Mouse (Mus musculus) limb, embryonic 11.5 days (tissue): ENCODE measurements around the gene Aqp9. TPM values are rescaled to one million over a fixed set of nuclear protein-coding genes. Genes with fewer than 3 reads are reported as not detected.

Source experiments
- ATAC-seq: fragments of 200-750 bp; cut with Nextera tagmentation; 2 replicates; pipeline ENCODE4 v1.8.0; 2017; ENCODE audit warnings: low read depth; ENCODE audit not compliant: insufficient number of reproducible peaks, low FRiP score, low TSS enrichment
- DNase-seq: peaks from one replicate; pipeline ENCODE4 v3.0.0-alpha.2; 2015; ENCODE audit warnings: low spot score
- H3K27ac ChIP-seq: fragments of 300-500 bp; sonication (generic); replicated peaks from 2 replicates; pipeline ENCODE4 v1.5.1; 2014; ENCODE audit warnings: low read depth, mild to moderate bottlenecking, low read length
- H3K27me3 ChIP-seq: fragments of 300-500 bp; sonication (generic); 2 replicates; pipeline ENCODE4 v1.6.1; 2014; ENCODE audit warnings: mild to moderate bottlenecking, low read length, mixed read lengths; ENCODE audit not compliant: control insufficient read depth, insufficient read depth
- H3K36me3 ChIP-seq: fragments of 300-500 bp; sonication (generic); 2 replicates; pipeline ENCODE4 v1.6.1; 2014; ENCODE audit warnings: mild to moderate bottlenecking, low read length, moderate library complexity, mixed read lengths; ENCODE audit not compliant: control insufficient read depth, insufficient read depth
- H3K4me1 ChIP-seq: fragments of 300-500 bp; sonication (generic); 2 replicates; pipeline ENCODE4 v1.6.1; 2014; ENCODE audit warnings: low read length, mixed read lengths; ENCODE audit not compliant: control insufficient read depth, insufficient read depth
- H3K4me2 ChIP-seq: fragments of 300-500 bp; sonication (generic); 2 replicates; pipeline ENCODE4 v1.6.1; 2014; ENCODE audit warnings: low read depth, mild to moderate bottlenecking, moderate library complexity; ENCODE audit not compliant: severe bottlenecking
- H3K4me3 ChIP-seq: fragments of 300-500 bp; sonication (generic); 2 replicates; pipeline ENCODE4 v1.5.1; 2014; ENCODE audit warnings: low read depth, low read length
- H3K9ac ChIP-seq: fragments of 300-500 bp; sonication (generic); 2 replicates; pipeline ENCODE4 v1.6.1; 2014; ENCODE audit warnings: mild to moderate bottlenecking, low read length
- H3K9me3 ChIP-seq: fragments of 300-500 bp; sonication (generic); 2 replicates; pipeline ENCODE4 v1.6.1; 2016; ENCODE audit warnings: low read length; ENCODE audit not compliant: control insufficient read depth
- WGBS: fragments of 180-500 bp; shearing (Covaris S2); extraction: QIAGEN DNeasy Blood & Tissue Kit; methylation state at CpG from one replicate; pipeline ENCODE4 v1.1.7; 2014; 5-methylcytosine and 5-hydroxymethylcytosine counted together
- polyA plus RNA-seq: library from polyadenylated mRNA; unstranded; fragments of >200 nt; fragmentation: Nextera tagmentation; extraction: Ambion mirVana; gene quantifications from 2 replicates; pipeline ENCODE4 v1.2.1, GENCODE M21; 2014

Aqp9 gene
- polyA plus RNA-seq, 1 experiment from 2014 or later = not detected

DNA sequence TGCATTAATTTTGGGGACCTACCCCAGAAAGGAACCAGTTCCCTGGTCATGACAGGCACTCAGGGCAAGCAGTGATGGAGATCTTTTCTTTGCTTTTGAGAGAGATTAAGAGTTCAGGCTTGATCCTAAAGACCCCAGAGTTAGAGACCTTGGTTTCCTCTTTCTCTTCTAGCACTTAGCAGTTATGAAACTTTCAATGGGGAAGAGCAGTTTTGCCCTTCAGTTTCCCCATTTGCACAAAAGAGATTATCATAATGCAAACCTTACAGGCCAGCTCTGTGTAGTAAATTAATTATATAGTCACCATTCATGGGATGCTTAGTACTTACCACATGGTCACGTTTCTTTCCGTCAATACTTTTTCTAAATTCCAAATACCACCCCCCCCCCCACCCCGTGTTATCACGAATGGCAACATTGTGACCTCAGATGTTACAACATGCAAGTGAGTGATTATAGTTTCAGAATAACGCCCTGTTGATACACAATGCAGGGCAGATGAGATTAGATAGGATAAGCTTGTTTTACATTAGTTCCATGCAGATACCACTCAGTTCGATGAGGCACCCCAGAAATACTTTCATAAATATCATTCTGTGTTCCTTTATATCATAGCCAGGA, 10.9 kb upstream of the Aqp9 start:
- Histone ChIP-seq H3K27me3 (no peaks in the 10 kb centered on the region), H3K9me3 (no peaks in the 10 kb centered on the region), H3K4me1 (no peaks in the 10 kb centered on the region), H3K27ac (no peak overlapping the region), H3K36me3 (no peaks in the 10 kb centered on the region), H3K4me3 (no peak overlapping the region), H3K9ac (no peak overlapping the region), H3K4me2 (no peak overlapping the region)
- ATAC-seq = no peak
- DNase-seq = no peak
- 85% methylated on average over 6 of the region's 6 CpGs for WGBS

DNA sequence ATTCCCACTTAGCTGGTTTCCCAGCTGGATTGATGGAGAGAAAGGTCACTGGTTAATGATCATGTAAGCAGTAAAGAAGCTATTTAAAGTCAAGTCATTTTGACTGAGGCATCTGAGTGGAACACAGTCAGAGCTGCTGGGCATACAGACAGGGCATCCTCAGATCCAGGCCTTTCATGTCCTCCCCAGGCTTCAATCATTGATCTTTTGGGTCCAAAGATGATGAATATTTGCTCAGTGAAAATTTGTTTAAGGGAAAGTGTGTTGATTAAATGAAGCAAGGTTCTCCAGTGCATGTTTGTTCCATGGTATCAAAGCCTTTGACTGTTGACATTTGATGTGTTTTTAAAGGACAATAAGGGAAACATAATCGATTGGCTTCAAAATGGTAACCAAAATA, 7.2 kb upstream of the Aqp9 start:
- Histone ChIP-seq H3K9ac (no peak overlapping the region), H3K27me3 (no peaks in the 10 kb centered on the region), H3K4me3 (no peak overlapping the region), H3K9me3 (no peaks in the 10 kb centered on the region), H3K27ac (no peak overlapping the region), H3K36me3 (no peaks in the 10 kb centered on the region), H3K4me1 (no peaks in the 10 kb centered on the region), H3K4me2 (no peak overlapping the region)
- ATAC-seq (no peak), DNase-seq (no peak)
- WGBS = 88% methylated on average over 1 of the region's 1 CpGs

DNA sequence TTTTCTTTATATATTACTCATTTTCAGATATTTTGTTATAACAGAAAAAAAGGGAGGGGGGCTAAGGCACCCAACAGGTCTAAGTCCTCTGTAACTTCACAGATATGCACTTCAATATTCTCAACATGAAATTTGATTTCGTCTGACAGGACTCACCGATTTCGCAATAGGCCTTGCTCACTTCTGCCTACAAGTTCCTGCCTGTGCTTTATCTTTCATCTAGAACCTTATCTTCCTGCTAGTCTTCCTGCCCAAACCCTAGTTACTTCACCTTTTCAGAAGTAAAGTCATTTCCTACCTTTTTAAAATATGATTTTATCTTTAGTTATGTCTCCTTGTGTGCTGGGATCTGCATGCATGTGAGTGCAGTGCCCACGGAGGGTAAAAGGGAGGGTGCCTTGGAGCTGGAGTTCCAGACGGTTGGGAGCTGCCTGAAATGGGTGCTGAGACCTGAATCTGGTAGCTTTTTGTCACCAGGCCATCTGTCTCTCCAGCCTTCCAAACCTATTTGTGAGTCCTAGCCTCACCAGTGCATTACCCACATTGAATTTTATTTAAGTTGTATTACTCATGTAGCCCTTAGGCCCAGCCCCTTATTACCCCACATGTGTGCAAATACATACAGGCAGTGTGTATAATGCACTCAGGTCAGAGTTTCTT, 6.0 kb upstream of the Aqp9 start:
- H3K27ac ChIP-seq = no peak overlapping the region
- no peaks in the 10 kb centered on the region for H3K36me3 ChIP-seq
- ATAC-seq (no peak), DNase-seq (no peak)
- H3K4me2 ChIP-seq = no peak overlapping the region
- H3K4me1 ChIP-seq = no peaks in the 10 kb centered on the region
- H3K27me3 ChIP-seq = no peaks in the 10 kb centered on the region
- no peaks in the 10 kb centered on the region for H3K9me3 ChIP-seq
- no peak overlapping the region for H3K4me3 ChIP-seq
- no peak overlapping the region for H3K9ac ChIP-seq
- 87% methylated on average over 5 of the region's 5 CpGs for WGBS

DNA sequence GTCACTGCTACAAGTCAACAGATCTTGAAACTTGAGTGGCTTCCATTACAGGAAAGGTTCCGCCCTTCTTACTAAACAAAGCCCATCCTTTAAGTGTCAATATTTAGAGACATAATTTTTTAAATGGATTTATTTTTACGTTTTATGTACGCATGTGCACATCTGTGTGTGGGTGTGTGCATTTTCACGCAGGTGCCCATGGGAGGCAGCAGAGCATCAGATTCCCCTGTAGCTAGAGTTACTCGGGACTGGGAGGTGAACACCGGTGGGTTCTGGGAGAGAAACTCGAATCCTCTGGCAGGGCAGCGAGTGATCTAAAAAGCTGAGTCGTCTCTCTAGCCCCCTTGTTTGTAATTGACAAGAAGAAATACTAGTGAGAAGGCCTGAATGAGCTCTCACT, 5.1 kb upstream of the Aqp9 start:
- DNase-seq = no peak
- WGBS = 68% methylated on average over 9 of the region's 9 CpGs
- Histone ChIP-seq H3K4me2 (no peak overlapping the region), H3K27ac (no peak overlapping the region), H3K36me3 (no peaks in the 10 kb centered on the region), H3K9me3 (no peaks in the 10 kb centered on the region), H3K27me3 (no peaks in the 10 kb centered on the region), H3K4me1 (no peaks in the 10 kb centered on the region), H3K4me3 (no peak overlapping the region), H3K9ac (no peak overlapping the region)
- ATAC-seq = no peak

DNA sequence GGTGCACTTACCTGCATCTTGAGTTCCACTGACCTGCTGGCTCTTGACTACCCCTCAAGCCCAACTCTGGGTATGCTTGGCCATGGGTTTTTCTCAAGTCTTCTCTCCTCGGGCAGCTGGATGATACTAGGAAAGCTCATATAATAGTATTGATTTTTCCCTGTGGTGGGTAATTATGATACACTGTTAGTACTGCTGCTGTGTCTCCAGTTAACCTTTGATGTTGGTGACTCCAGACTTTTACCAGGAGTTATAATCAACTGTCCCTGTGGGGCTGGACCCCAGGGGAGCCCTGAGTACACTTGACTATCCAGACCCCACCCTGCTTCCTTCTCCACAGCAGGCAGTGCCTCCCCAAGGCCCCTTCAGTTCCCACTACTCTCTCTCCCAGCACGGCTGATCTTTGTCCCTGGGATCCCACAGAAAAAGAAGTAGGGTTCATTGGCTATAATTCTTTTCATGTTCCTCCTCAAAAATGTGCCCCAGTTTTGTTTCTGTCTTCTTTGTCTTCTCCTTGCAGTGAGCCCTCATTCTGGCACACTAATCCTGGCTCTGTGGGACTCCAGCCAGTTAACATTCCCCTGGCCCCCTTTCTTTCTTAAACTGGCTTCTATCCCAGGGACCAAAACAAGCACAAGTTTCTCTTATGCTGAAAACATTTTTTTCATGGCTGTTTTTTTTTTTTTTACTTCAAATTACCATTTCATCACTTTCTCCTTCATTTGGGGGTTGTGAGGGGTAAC, 838 bp downstream of the Aqp9 start:
- Histone ChIP-seq H3K27ac (no peak overlapping the region), H3K9me3 (no peaks in the 10 kb centered on the region), H3K36me3 (no peaks in the 10 kb centered on the region), H3K4me2 (no peak overlapping the region), H3K4me3 (no peak overlapping the region), H3K9ac (no peak overlapping the region), H3K27me3 (no peaks in the 10 kb centered on the region), H3K4me1 (no peaks in the 10 kb centered on the region)
- ATAC-seq (no peak), DNase-seq (no peak)
- 55% methylated on average over 2 of the region's 2 CpGs for WGBS

DNA sequence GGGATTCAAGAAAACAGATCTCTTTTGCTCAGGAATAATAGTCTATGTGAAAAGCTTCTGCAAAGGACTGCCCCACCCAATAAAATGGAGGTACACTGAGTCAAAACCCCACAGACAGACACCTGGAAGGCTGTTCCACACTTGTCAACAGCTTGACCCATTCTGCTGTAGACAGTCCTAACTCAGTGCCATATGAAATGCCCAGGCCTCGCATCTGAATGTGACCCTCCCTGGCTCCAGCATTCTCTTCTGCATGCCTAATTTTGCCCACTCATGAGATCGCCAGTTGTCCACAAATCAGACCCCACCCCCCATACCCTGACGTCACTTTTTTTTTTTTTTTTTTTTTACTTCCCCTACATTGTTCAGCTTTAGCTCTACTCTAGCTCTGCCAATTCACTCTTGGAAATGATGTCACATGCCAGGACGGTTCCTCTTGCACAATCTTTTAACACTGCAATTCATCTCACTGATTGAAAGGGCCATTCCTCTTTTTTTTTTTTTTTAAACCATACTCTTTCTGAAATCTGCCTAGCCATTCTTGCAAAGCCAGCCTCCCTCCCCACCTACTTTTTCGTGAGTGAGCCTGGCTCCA, 1.5 kb downstream of the Aqp9 start:
- no peak for ATAC-seq
- no peak overlapping the region for H3K27ac ChIP-seq
- H3K27me3 ChIP-seq = no peaks in the 10 kb centered on the region
- H3K36me3 ChIP-seq = no peaks in the 10 kb centered on the region
- H3K4me2 ChIP-seq = no peak overlapping the region
- DNase-seq = no peak
- H3K9me3 ChIP-seq = no peaks in the 10 kb centered on the region
- H3K4me3 ChIP-seq = no peak overlapping the region
- H3K4me1 ChIP-seq = no peaks in the 10 kb centered on the region
- WGBS = 72% methylated on average over 5 of the region's 5 CpGs
- no peak overlapping the region for H3K9ac ChIP-seq

DNA sequence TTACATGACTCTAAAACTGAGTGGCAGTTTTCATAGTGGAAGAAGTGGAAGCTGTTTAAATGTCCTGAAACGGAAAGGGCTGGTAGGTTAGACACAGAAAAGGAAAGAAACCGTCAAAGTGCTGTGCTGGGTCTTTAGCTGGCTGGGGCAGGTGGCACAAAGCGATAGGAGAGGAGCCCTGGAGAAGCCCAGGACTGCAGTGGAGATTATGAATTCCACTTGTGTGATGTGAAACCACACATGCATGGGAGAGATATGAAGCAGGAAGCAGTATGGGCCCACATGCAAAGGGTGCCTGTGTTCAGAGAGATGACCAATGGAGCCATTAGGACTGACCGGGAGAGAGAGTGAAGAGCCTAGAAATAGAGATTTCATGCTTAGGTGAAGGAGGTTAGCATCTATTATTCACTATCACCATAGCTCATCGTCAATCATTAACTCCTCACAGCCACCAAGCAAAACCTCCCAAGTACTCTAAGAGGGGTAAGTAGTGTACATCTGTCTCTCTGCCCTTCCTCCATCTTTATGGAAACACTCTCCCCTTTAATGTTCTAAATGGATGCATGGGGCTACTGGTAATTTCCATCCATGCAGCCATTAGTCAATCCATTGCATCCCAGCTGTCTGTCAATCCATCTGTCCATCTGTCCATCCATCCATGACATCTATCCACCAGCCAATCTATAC, 2.3 kb downstream of the Aqp9 start:
- Histone ChIP-seq H3K4me2 (no peak overlapping the region), H3K27ac (no peak overlapping the region), H3K36me3 (no peaks in the 10 kb centered on the region), H3K4me1 (no peaks in the 10 kb centered on the region), H3K9ac (no peak overlapping the region), H3K27me3 (no peaks in the 10 kb centered on the region), H3K9me3 (no peaks in the 10 kb centered on the region), H3K4me3 (no peak overlapping the region)
- DNase-seq (no peak), ATAC-seq (no peak)
- 93% methylated on average over 5 of the region's 5 CpGs for WGBS

DNA sequence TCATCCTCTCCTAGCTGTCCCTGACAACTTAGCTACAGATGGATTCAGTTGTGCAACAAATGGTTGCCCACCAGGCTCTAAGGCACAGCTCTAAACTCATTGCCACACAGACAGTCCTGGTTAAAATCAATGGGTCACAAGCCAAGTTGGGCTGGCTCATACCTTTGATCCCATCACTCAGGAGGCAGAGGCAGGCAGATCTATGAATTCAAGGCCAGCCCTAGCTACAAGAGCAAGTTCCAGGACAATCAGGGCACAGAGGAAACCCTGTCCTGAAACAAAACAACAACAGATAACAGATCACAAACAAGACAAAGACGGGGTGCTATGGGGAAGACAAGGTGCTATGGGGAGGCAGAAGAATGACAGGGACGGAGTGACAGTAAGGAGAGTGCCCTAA, 3.0 kb downstream of the Aqp9 start:
- WGBS = 82% methylated on average over 2 of the region's 2 CpGs
- no peak overlapping the region for H3K9ac ChIP-seq
- DNase-seq (no peak), ATAC-seq (no peak)
- H3K4me1 ChIP-seq = no peaks in the 10 kb centered on the region
- no peaks in the 10 kb centered on the region for H3K9me3 ChIP-seq
- H3K27me3 ChIP-seq = no peaks in the 10 kb centered on the region
- H3K36me3 ChIP-seq = no peaks in the 10 kb centered on the region
- no peak overlapping the region for H3K4me3 ChIP-seq
- no peak overlapping the region for H3K27ac ChIP-seq
- H3K4me2 ChIP-seq = no peak overlapping the region
